Mouse (Mus musculus) 416B (cell line): ENCODE measurements around the gene Krt42.
A peak's percentile ranks its signal among the peaks of the same experiment; 100 is the strongest.
"Not testable (repeated sequence)": the region's sequence is repeated elsewhere in the genome, so short reads cannot be mapped to it uniquely, and the experiment has no call there.

ENCODE experiments used
- DNase-seq: peaks from one replicate; pipeline ENCODE4 v3.0.0; 2011; ENCODE audit warnings: low read depth

Krt42 gene

GRCm38 (mm10) chr11:100269821-100270332 is at the start of gene Krt42:
TSS of gene Krt42 (minus strand) at chr11:100269871.
- DNase-seq: no peak

DNA sequence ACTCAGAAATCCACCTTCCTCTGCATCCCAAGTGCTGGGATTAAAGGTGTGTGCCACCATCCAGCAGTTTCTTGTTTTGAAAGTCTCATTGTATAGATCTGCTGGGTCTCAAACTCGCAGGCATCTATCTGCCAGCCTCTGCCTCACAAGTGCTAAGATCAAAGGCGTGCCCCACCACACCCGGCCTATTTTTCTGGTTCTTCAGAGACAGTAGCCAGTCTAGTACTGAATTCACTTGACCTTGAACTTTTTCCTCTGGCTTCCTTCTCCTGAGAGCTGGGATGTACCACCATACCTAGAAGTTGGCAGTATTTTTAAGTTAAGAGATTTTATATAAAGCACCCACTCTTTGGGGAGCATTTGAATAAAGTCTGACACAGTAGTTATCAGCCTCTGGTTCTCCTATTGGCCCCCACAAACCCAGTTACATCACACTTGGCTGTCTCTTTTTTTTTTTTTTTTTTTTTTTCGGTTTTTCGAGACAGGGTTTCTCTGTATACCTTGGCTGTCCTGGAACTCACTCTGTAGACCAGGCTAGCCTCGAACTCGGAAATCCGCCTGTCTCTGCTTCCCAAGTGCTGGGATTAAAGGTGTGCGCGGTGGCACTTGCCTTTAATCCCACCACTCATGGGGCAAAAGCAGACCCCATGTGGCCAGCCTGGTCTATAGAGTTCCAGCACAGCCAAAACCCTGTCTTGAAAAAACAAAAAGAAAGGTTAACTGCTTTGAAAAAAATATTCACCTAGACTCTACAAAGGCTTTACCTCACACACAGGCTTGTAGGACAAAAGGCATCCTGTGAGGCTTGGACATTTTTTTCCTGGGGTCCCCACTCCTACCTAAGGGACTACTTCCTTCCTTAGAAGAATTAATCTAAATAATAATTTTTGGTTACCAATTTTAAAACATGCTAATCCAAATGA is 49.1 kb upstream of the Krt42 start:
- DNase-seq: peak; percentile 12

DNA sequence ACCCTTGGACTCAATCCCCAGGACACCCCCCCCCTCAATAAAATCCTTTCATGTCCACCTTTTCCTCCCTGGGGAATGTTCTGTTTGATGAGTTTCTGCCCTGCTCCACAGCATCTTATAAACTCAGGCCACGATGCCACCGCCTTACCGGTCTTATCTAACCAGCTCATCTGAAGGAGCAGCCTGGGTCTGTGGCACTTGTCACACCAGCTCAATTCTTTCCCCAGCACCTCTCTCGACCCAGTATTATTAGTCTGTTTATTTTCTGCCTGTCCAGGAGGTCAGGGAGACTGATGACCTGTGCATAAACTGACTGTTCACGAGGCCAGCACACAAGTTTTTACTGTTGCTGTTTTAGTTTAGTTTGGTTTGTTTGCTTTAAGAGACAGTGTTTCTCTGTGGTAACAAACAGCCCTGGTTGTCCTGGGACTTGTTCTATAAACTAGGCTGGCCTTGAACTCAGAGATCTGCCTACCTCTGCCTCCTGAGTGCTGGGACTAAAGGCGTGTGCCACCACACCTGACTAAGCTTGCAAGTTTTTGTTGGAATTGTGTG is 48.2 kb upstream of the Krt42 start:
- peak; percentile 13 for DNase-seq

GRCm38 (mm10) chr11:100315439-100315838 is 45.8 kb upstream of the Krt42 start:
- DNase-seq: no peak

DNA sequence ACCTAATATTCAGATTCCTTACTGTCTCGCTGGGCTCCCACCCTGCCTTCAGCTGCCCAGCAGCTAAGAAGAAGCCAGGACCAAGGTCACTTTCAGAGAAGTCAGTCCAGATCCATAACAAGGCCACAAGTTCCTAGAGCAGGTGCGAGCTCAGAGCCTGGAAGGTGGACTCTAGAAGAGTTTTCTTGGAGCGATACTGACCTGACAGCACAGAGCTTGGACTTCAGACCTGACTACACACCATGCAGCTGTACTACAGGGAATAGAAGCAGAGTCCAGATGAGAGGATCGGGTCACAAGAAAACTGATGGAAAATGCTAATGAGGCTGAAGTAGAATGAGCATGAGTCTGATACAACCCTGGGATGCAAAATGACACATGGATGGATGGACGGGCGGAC is 43.8 kb upstream of the Krt42 start:
- no peak for DNase-seq

- no peak for DNase-seq
These were observed 42.5 kb upstream of the Krt42 start for GRCm38 (mm10) chr11:100312096-100312679.

DNA sequence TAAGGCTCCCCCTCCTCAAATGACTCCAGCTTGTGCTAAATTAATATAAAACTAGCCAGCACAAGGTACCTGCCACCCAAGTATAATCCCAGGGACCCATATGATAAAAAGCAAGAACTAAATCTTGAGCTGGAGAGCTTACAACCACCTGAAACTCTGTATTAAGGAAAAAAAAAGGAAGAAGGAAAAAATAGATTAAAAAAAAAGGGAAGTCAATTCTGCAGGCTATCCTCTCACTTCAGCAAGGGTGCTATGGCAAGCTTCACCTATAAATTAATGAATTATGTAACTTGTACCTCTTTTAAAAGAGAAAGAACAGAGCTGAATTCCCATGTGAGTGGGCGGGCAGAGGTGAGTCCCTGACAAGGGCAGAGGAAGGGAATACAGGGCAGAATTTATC is 42.0 kb upstream of the Krt42 start:
- no peak for DNase-seq

GRCm38 (mm10) chr11:100308672-100309071 is 39.0 kb upstream of the Krt42 start:
- DNase-seq: not testable (repeated sequence)

DNA sequence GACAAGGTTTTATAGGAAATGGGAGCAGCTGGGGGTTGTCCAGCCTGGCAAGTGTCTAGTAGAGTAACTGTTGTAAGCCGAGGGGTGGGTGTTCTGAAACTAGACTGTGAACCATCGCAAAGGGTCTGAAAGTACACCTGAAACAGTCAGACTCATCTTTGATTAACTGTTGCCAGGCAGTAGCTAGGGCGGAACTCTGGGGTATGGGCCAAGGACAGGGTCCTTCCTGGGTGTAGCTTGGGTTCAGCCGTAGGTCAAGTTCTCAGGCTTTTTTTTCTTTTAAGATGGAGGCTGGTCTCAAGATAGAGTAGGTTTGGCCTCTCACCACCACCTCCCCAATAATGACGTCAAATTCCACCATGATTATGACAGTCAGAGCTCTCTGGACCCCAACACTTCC is 38.2 kb upstream of the Krt42 start:
- no peak for DNase-seq

DNA sequence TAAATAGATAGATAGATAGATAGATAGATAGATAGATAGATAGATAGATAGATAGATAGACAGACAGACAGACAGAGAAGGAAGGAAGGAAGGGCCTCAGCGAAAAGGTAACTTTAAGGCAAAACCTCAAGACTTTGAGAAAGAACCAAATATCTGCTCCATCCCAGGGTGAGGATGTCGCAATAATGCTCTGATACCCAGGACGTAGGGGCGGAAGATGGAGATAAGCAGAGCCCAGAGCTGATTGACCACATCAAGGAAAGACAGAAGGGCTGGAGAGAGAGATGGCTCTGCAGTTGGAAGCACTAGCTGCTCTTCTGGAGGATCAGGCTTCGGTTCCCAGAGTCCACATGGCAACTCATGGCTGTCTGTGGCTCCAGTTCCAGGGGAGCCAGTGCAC is 31.6 kb upstream of the Krt42 start:
- DNase-seq: peak; percentile 74

- peak; percentile 65 for DNase-seq
These were observed 30.6 kb upstream of the Krt42 start for GRCm38 (mm10) chr11:100300293-100300692.

GRCm38 (mm10) chr11:100298274-100299036 is 28.8 kb upstream of the Krt42 start:
- peak; percentile 76 for DNase-seq

DNA sequence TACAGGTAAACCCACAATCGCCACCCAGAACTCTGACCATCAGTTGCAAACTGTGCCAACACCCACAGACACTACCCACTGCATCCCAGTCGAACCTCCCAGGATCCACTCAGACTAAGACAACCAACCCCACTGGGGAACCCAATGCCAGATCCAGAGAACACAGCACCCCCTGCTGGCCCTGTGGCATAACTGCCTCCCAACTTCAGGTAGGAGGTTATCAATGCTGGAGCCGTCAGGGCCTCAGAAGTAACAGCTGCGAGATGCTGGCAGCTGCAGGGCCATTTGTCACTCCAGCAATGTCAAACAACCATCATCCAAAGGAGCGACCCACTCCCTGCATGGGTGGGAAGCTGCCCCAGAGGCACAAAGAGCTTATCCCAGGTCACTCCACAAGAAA is 28.1 kb upstream of the Krt42 start:
- DNase-seq: peak; percentile 13

GRCm38 (mm10) chr11:100295308-100295707 is 25.6 kb upstream of the Krt42 start:
- DNase-seq: peak; percentile 78

GRCm38 (mm10) chr11:100292884-100293283 is 23.2 kb upstream of the Krt42 start:
- DNase-seq: no peak

DNA sequence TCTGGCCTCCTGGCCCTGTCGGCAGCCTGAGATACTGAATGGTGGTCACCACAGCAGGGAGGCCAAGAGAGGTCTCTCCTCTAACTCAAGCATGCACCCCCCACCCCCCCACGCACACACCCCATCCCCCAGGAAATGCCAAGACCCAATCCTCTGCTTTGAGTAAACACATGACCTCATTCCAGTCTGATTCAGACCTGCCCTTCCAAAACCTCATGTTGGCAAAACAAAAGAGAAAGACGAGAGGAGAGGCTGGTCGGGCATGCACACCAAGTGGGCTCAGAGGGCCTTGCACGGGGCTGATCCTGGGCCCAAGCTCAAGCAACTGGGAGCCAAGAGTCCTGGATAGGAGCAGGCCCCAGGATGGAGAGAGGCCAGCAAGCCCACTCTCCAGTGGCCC is 20.6 kb upstream of the Krt42 start:
- no peak for DNase-seq

DNA sequence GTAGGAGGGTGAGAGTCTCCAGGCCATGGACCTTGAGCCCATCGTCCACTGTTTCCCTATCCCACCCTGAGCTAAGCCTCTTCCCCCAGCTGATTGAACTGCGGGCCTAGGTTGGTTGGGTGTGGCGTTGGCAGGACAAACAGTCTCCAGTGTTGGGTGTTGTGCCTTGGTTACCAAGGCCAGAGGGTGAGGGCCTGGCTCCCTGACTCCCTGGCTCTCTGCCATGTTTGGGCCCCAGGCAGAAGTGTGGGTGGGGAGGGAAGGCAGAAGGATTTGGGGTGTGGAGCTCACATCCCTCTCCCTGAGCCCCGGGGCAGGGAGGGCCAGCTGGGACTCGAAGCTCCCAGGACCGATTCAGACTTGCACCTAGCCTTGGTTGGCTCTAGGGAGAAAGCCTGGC is 19.3 kb upstream of the Krt42 start:
- DNase-seq: no peak

- no peak for DNase-seq
These were observed 17.4 kb upstream of the Krt42 start for GRCm38 (mm10) chr11:100287024-100287423.

DNA sequence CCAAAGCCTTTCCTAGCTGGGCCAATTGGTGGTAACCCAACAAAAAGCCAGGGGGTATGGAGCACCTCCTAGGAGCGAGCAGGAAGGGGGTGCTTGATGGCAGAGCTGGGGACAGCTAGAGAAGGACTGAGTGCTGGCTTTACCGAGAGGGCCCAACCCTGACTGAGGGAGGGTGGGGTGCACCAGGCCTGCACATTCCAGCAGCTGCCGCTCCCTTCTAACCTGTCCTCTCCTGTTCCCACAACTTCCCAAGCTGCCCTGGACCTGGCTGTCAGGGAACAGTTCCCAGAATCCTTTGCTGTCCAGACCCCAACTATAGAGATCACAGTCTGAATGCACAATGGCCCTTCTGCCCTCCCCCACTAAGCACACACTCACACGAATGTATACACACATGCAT is 15.3 kb upstream of the Krt42 start:
- no peak for DNase-seq

- peak; percentile 77 for DNase-seq
These were observed 12.9 kb upstream of the Krt42 start for GRCm38 (mm10) chr11:100282549-100282948.

GRCm38 (mm10) chr11:100281596-100282544 is 12.2 kb upstream of the Krt42 start:
- DNase-seq: peak; percentile 80
